Mouse (Mus musculus): ENCODE data around the gene Igfbp5. TPM values are rescaled to one million over a fixed set of nuclear protein-coding genes. Genes with fewer than 3 reads are reported as not detected.

The Igfbp5 gene
- polyA plus RNA-seq, 1 experiment from 2014 or later = 14.3 TPM

- H3K4me3 ChIP-seq (ENCODE audit: low read depth, low read length) = peak overlapping the region; percentile 47
- H3K36me3 ChIP-seq (ENCODE audit: control insufficient read depth, insufficient read depth) = no peaks in the 10 kb centered on the region
- no peak overlapping the region for H3K27ac ChIP-seq (ENCODE audit: low read depth, low read length)
- WGBS = under 1% methylated on average over 37 of the region's 37 CpGs
- peak overlapping the region; percentile 31 for H3K9ac ChIP-seq (ENCODE audit: low read depth, low read length)
- no peaks in the 10 kb centered on the region for H3K4me1 ChIP-seq (replicated peaks; ENCODE audit: control insufficient read depth, insufficient read depth, low read length)
- no peaks in the 10 kb centered on the region for H3K9me3 ChIP-seq (ENCODE audit: control insufficient read depth)
- peaks cover 22% of the 10 kb centered on the region; the same call in 1 of the 2 replicates for H3K27me3 ChIP-seq (replicated peaks; ENCODE audit: control insufficient read depth, insufficient read depth, low read length)
- TF ChIP-seq CTCF (IDR thresholded peaks at IDR 0.05; ENCODE audit: low read depth) = no peak
- peak overlapping the region; percentile 90 for H3K4me2 ChIP-seq (replicated peaks; ENCODE audit: low read depth)
- peak; percentile 43; the same call in 1 of the 2 replicates for ATAC-seq
These were observed 50.0 kb downstream of the Igfbp5 start for GRCm38 (mm10) chr1:72824707-72825101.

DNA sequence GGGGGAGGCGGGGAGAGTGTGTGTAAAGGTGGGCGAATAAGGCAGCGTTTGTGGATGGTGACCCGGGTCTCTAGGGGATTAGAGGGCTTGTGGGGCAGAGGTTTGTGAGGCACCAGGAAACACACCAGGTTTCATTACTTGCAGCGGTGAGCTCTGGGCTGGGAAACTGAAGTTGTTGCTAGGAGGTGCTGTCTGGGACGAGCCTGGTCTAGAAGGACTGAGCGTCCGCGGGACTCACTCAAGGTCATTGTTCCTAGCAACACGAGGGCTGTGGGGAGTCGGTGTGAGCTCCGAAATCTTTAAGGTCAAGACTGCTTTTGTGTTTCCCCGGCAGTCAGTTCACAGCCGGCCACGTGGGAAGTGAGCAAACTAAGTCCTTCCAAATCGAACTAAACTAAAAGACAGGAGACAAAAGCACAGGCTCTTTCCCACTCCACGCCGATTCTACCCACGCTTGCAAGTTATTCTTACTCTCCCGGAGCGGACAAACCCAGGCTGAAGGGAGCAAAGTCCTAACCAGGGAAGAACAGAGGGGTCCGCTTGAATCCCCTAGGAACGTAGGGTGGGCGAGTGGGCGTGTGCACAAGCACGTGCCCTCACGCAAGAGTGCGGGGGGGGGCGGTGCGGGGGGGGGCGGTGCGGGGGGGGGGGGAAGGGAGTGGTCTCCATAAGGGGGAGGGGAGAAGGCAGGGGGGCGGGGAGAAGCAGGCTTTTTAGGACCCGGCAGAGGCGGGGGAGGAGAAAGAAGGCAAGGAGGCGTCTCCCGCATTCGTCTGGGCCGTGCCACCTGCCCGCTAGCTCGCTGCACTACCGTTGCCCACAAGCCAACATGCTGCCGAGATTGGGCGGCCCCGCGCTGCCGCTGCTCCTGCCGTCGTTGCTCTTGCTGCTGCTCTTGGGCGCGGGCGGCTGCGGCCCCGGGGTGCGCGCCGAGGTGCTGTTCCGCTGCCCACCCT is 50.7 kb downstream of the Igfbp5 start, which contains the start of gene Igfbp2:
Igfbp2 (plus strand) TSS at position 753 of the 956 bp plus-strand sequence.
- H3K9ac ChIP-seq (ENCODE audit: low read depth, low read length) = peak within 1 kb of the TSS; percentile 31
- 6% methylated on average over 38 of the region's 58 CpGs for WGBS
- H3K4me2 ChIP-seq (replicated peaks; ENCODE audit: low read depth) = peak within 1 kb of the TSS; percentile 90
- H3K9me3 ChIP-seq (ENCODE audit: control insufficient read depth) = no peaks in the 10 kb centered on the region
- H3K4me3 ChIP-seq (ENCODE audit: low read depth, low read length) = peak within 1 kb of the TSS; percentile 47
- H3K36me3 ChIP-seq (ENCODE audit: control insufficient read depth, insufficient read depth) = no peaks in the 10 kb centered on the region
- peak; percentile 22; the same call in 1 of the 2 replicates for ATAC-seq
- no peak for TF ChIP-seq CTCF (IDR thresholded peaks at IDR 0.05; ENCODE audit: low read depth)
- peaks cover 22% of the 10 kb centered on the region; the same call in 1 of the 2 replicates for H3K27me3 ChIP-seq (replicated peaks; ENCODE audit: control insufficient read depth, insufficient read depth, low read length)
- H3K27ac ChIP-seq (ENCODE audit: low read depth, low read length) = no peak within 1 kb of the TSS
- no peaks in the 10 kb centered on the region for H3K4me1 ChIP-seq (replicated peaks; ENCODE audit: control insufficient read depth, insufficient read depth, low read length)

GRCm38 (mm10) chr1:72822893-72823292 is 51.8 kb downstream of the Igfbp5 start:
- H3K4me3 ChIP-seq (ENCODE audit: low read depth, low read length) = no peak overlapping the region
- no peaks in the 10 kb centered on the region for H3K4me1 ChIP-seq (replicated peaks; ENCODE audit: control insufficient read depth, insufficient read depth, low read length)
- no peaks in the 10 kb centered on the region for H3K9me3 ChIP-seq (ENCODE audit: control insufficient read depth)
- no peak overlapping the region for H3K27ac ChIP-seq (ENCODE audit: low read depth, low read length)
- H3K9ac ChIP-seq (ENCODE audit: low read depth, low read length) = no peak overlapping the region
- H3K36me3 ChIP-seq (ENCODE audit: control insufficient read depth, insufficient read depth) = no peaks in the 10 kb centered on the region
- peaks cover 22% of the 10 kb centered on the region; the same call in 1 of the 2 replicates for H3K27me3 ChIP-seq (replicated peaks; ENCODE audit: control insufficient read depth, insufficient read depth, low read length)
- WGBS = 74% methylated on average over 10 of the region's 10 CpGs
- no peak overlapping the region for H3K4me2 ChIP-seq (replicated peaks; ENCODE audit: low read depth)
- no peak for TF ChIP-seq CTCF (IDR thresholded peaks at IDR 0.05; ENCODE audit: low read depth)
- no peak for ATAC-seq

DNA sequence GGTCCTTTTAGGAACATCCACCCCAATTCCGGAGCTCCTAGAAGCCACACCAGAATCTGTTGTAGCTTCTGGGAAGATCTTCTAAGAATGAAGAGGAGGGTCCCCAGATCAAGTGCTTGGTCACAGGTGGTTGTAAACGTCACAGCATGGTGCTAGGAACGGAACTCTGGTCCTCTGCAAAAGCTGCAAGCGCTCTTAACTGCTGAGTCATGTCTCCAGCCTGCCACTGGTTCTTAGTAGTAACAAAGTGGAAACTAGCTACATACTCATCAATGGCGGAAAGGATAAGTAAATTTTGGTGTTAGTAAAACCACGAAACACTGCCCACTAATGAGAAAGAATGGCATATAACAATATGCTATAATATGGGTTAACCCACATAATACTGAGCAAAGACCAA is 54.7 kb downstream of the Igfbp5 start:
- H3K4me2 ChIP-seq (replicated peaks; ENCODE audit: low read depth) = no peak overlapping the region
- TF ChIP-seq CTCF (IDR thresholded peaks at IDR 0.05; ENCODE audit: low read depth) = no peak
- no peak for ATAC-seq
- H3K27me3 ChIP-seq (replicated peaks; ENCODE audit: control insufficient read depth, insufficient read depth, low read length) = peaks cover 7% of the 10 kb centered on the region; the same call in 1 of the 2 replicates
- H3K4me3 ChIP-seq (ENCODE audit: low read depth, low read length) = no peak overlapping the region
- no peaks in the 10 kb centered on the region for H3K9me3 ChIP-seq (ENCODE audit: control insufficient read depth)
- no peaks in the 10 kb centered on the region for H3K36me3 ChIP-seq (ENCODE audit: control insufficient read depth, insufficient read depth)
- H3K27ac ChIP-seq (ENCODE audit: low read depth, low read length) = no peak overlapping the region
- no peak overlapping the region for H3K9ac ChIP-seq (ENCODE audit: low read depth, low read length)
- 88% methylated on average over 6 of the region's 6 CpGs for WGBS
- H3K4me1 ChIP-seq (replicated peaks; ENCODE audit: control insufficient read depth, insufficient read depth, low read length) = no peaks in the 10 kb centered on the region

GRCm38 (mm10) chr1:72815616-72816015 is 59.1 kb downstream of the Igfbp5 start:
- H3K9me3 ChIP-seq (ENCODE audit: control insufficient read depth) = no peaks in the 10 kb centered on the region
- no peak overlapping the region for H3K4me2 ChIP-seq (replicated peaks; ENCODE audit: low read depth)
- H3K9ac ChIP-seq (ENCODE audit: low read depth, low read length) = no peak overlapping the region
- no peak for TF ChIP-seq CTCF (IDR thresholded peaks at IDR 0.05; ENCODE audit: low read depth)
- no peaks in the 10 kb centered on the region for H3K36me3 ChIP-seq (ENCODE audit: control insufficient read depth, insufficient read depth)
- no peaks in the 10 kb centered on the region for H3K27me3 ChIP-seq (replicated peaks; ENCODE audit: control insufficient read depth, insufficient read depth, low read length)
- 78% methylated on average over 3 of the region's 3 CpGs for WGBS
- ATAC-seq = no peak
- no peak overlapping the region for H3K4me3 ChIP-seq (ENCODE audit: low read depth, low read length)
- H3K27ac ChIP-seq (ENCODE audit: low read depth, low read length) = no peak overlapping the region
- H3K4me1 ChIP-seq (replicated peaks; ENCODE audit: control insufficient read depth, insufficient read depth, low read length) = no peaks in the 10 kb centered on the region

- H3K9ac ChIP-seq (ENCODE audit: low read depth, low read length) = no peak overlapping the region
- TF ChIP-seq CTCF (IDR thresholded peaks at IDR 0.05; ENCODE audit: low read depth) = no peak
- WGBS = 39% methylated on average over 5 of the region's 5 CpGs
These were observed 59.5 kb downstream of the Igfbp5 start for GRCm38 (mm10) chr1:72815184-72815583.

More at GRCm38 (mm10) chr1:72815184-72815583, 59.5 kb downstream of the Igfbp5 start:
- Histone ChIP-seq H3K27ac (ENCODE audit: low read depth, low read length) (no peak overlapping the region), H3K9me3 (ENCODE audit: control insufficient read depth) (no peaks in the 10 kb centered on the region), H3K4me3 (ENCODE audit: low read depth, low read length) (no peak overlapping the region), H3K4me1 (replicated peaks; ENCODE audit: control insufficient read depth, insufficient read depth, low read length) (no peaks in the 10 kb centered on the region), H3K36me3 (ENCODE audit: control insufficient read depth, insufficient read depth) (no peaks in the 10 kb centered on the region), H3K27me3 (replicated peaks; ENCODE audit: control insufficient read depth, insufficient read depth, low read length) (no peaks in the 10 kb centered on the region), H3K4me2 (replicated peaks; ENCODE audit: low read depth) (no peak overlapping the region)
- ATAC-seq = no peak

Data from intestine, postnatal 0 days (tissue).